Mouse (Mus musculus) testis, adult 2 months (tissue): Measurements from ENCODE around the gene Slfn2. TPM values are rescaled to one million over a fixed set of nuclear protein-coding genes. Genes with fewer than 3 reads are reported as not detected.

ENCODE experiments used
- H3K27ac ChIP-seq: fragments of 200-500 bp; 2 replicates; pipeline ENCODE4 v1.5.1; 2012; ENCODE audit warnings: low read depth, low read length; ENCODE audit not compliant: control insufficient read depth, insufficient read depth
- H3K27me3 ChIP-seq: fragments of 200-500 bp; 2 replicates; pipeline ENCODE4 v1.6.1; 2012; ENCODE audit warnings: mild to moderate bottlenecking, low read length, moderate library complexity; ENCODE audit not compliant: control insufficient read depth, insufficient read depth
- H3K36me3 ChIP-seq: fragments of 200-500 bp; 2 replicates; pipeline ENCODE4 v1.6.1; 2012; ENCODE audit warnings: mild to moderate bottlenecking, low read length; ENCODE audit not compliant: control insufficient read depth, insufficient read depth
- H3K4me1 ChIP-seq: fragments of 200-500 bp; 2 replicates; pipeline ENCODE4 v1.6.1; 2012; ENCODE audit warnings: low read length; ENCODE audit not compliant: control insufficient read depth, insufficient read depth
- H3K4me3 ChIP-seq: fragments of 200-500 bp; 2 replicates; pipeline ENCODE4 v1.5.1; 2012; ENCODE audit warnings: low read depth, mild to moderate bottlenecking, low read length, moderate library complexity, mixed read lengths; ENCODE audit not compliant: control insufficient read depth
- CTCF ChIP-seq: fragments of 200-500 bp; IDR thresholded peaks from 2 replicates; pipeline ENCODE4 v1.5.1; 2012; ENCODE audit warnings: low read depth, mild to moderate bottlenecking, inconsistent platforms, low read length, moderate library complexity; ENCODE audit not compliant: control insufficient read depth, insufficient read depth, insufficient replicate concordance
- POLR2A ChIP-seq: fragments of 200-500 bp; IDR thresholded peaks from 2 replicates; pipeline ENCODE4 v1.6.1; 2012; ENCODE audit warnings: low read depth, mild to moderate bottlenecking, inconsistent platforms, low read length, moderate library complexity; ENCODE audit not compliant: control insufficient read depth
- polyA plus RNA-seq: library from polyadenylated mRNA; depleted of rRNA; stranded (reverse); fragments of >200 nt; gene quantifications from 2 replicates; pipeline ENCODE4 v1.2.3, GENCODE M21; 2012

Slfn2 gene
- polyA plus RNA-seq, 1 experiment, result 0.06 TPM

GRCm38 (mm10) chr11:83040325-83040724, 24.6 kb upstream of the Slfn2 start:
- TF ChIP-seq POLR2A (no peak), CTCF (no peak)
- Histone ChIP-seq H3K27me3 (no peaks in the 10 kb centered on the region), H3K4me3 (no peak overlapping the region), H3K36me3 (no peaks in the 10 kb centered on the region), H3K4me1 (no peaks in the 10 kb centered on the region), H3K27ac (no peak overlapping the region)

- no peak overlapping the region for H3K27ac ChIP-seq
- H3K4me3 ChIP-seq, result no peak overlapping the region
- no peaks in the 10 kb centered on the region for H3K27me3 ChIP-seq
- TF ChIP-seq CTCF, result no peak
- TF ChIP-seq POLR2A, result no peak
- H3K4me1 ChIP-seq, result no peaks in the 10 kb centered on the region
- no peaks in the 10 kb centered on the region for H3K36me3 ChIP-seq
These were observed 23.9 kb upstream of the Slfn2 start for GRCm38 (mm10) chr11:83041000-83041399.

GRCm38 (mm10) chr11:83043891-83044290, 21.0 kb upstream of the Slfn2 start:
- TF ChIP-seq CTCF, result no peak
- TF ChIP-seq POLR2A, result no peak
- Histone ChIP-seq H3K4me3 (no peak overlapping the region), H3K27me3 (no peaks in the 10 kb centered on the region), H3K27ac (no peak overlapping the region), H3K4me1 (no peaks in the 10 kb centered on the region), H3K36me3 (no peaks in the 10 kb centered on the region)

GRCm38 (mm10) chr11:83045642-83046041, 19.3 kb upstream of the Slfn2 start:
- Histone ChIP-seq H3K36me3 (no peaks in the 10 kb centered on the region), H3K4me1 (no peaks in the 10 kb centered on the region), H3K27me3 (no peaks in the 10 kb centered on the region), H3K4me3 (no peak overlapping the region), H3K27ac (no peak overlapping the region)
- TF ChIP-seq POLR2A (no peak), CTCF (no peak)

GRCm38 (mm10) chr11:83057863-83058262, 7.0 kb upstream of the Slfn2 start:
- H3K27ac ChIP-seq, result no peak overlapping the region
- no peak overlapping the region for H3K4me3 ChIP-seq
- no peaks in the 10 kb centered on the region for H3K4me1 ChIP-seq
- no peak for TF ChIP-seq POLR2A
- peak; percentile 62; the same call in 1 of the 2 replicates for TF ChIP-seq CTCF
- H3K27me3 ChIP-seq, result no peaks in the 10 kb centered on the region
- no peaks in the 10 kb centered on the region for H3K36me3 ChIP-seq

GRCm38 (mm10) chr11:83060412-83061020, 4.4 kb upstream of the Slfn2 start:
- TF ChIP-seq POLR2A, result no peak
- no peak for TF ChIP-seq CTCF
- Histone ChIP-seq H3K36me3 (no peaks in the 10 kb centered on the region), H3K27me3 (no peaks in the 10 kb centered on the region), H3K4me1 (no peaks in the 10 kb centered on the region), H3K4me3 (no peak overlapping the region), H3K27ac (no peak overlapping the region)

- Histone ChIP-seq H3K27ac (no peak overlapping the region), H3K4me1 (no peaks in the 10 kb centered on the region), H3K27me3 (no peaks in the 10 kb centered on the region), H3K4me3 (no peak overlapping the region), H3K36me3 (no peaks in the 10 kb centered on the region)
- no peak for TF ChIP-seq POLR2A
- TF ChIP-seq CTCF, result no peak
These were observed 3.1 kb upstream of the Slfn2 start for GRCm38 (mm10) chr11:83061806-83062205.
